Mouse (Mus musculus) heart, adult 10 weeks (tissue): ENCODE data around the gene Gm28269. TPM values are rescaled to one million over a fixed set of nuclear protein-coding genes. Genes with fewer than 3 reads are reported as not detected.

Experiments
- polyA plus RNA-seq: library from polyadenylated mRNA; stranded (reverse); fragments of 350-450 nt; fragmentation: Illumina TruSeq; extraction: RNeasy Lipid Tissue Mini Kit (QIAGEN cat#74804); gene quantifications from one replicate; pipeline ENCODE4 v1.2.3, GENCODE M21; 2014; ENCODE audit warnings: low read depth, low replicate concordance

Gene Gm28269
- polyA plus RNA-seq = not detected

GRCm38 (mm10) chrX:21744997-21745396 is at the start of gene Gm28269:
Gm28269 (minus strand) TSS chrX:21745097.

GRCm38 (mm10) chrX:21714829-21715228 is 30.1 kb downstream of the Gm28269 start, which contains the start of gene Slc6a14:
Slc6a14 (plus strand) TSS chrX:21714896.

Other genes with a start within 250 kb of the Gm28269 start
- not detected for gene Slc6a14, start 30.2 kb downstream of the Gm28269 start, polyA plus RNA-seq